Mouse (Mus musculus) heart, embryonic 12.5 days (tissue): ENCODE measurements around the gene Muc3. TPM values are rescaled to one million over a fixed set of nuclear protein-coding genes. Genes with fewer than 3 reads are reported as not detected.

Source experiments
- ATAC-seq: fragments of 200-750 bp; cut with Nextera tagmentation; 2 replicates; pipeline ENCODE4 v1.8.0; 2017; ENCODE audit warnings: moderate TSS enrichment, moderate library complexity; ENCODE audit not compliant: insufficient number of reproducible peaks, low FRiP score
- H3K27ac ChIP-seq: fragments of 300-500 bp; sonication (generic); 2 replicates; pipeline ENCODE4 v1.5.1; 2016; ENCODE audit warnings: mild to moderate bottlenecking, moderate library complexity; ENCODE audit not compliant: poor library complexity, severe bottlenecking
- H3K27me3 ChIP-seq: fragments of 300-500 bp; sonication (generic); replicated peaks from 2 replicates; pipeline ENCODE4 v1.6.1; 2016; ENCODE audit warnings: mild to moderate bottlenecking, moderate library complexity
- H3K36me3 ChIP-seq: fragments of 300-500 bp; sonication (generic); 2 replicates; pipeline ENCODE4 v1.6.1; 2016; ENCODE audit warnings: mild to moderate bottlenecking, moderate library complexity
- H3K4me1 ChIP-seq: fragments of 300-500 bp; sonication (generic); replicated peaks from 2 replicates; pipeline ENCODE4 v1.6.1; 2016; ENCODE audit warnings: mild to moderate bottlenecking
- H3K4me2 ChIP-seq: fragments of 300-500 bp; sonication (generic); 2 replicates; pipeline ENCODE4 v1.6.1; 2016; ENCODE audit warnings: mild to moderate bottlenecking, moderate library complexity
- H3K4me3 ChIP-seq: fragments of 300-500 bp; sonication (generic); 2 replicates; pipeline ENCODE4 v1.5.1; 2016; ENCODE audit warnings: mild to moderate bottlenecking
- H3K9ac ChIP-seq: fragments of 300-500 bp; sonication (generic); 2 replicates; pipeline ENCODE4 v1.6.1; 2016; ENCODE audit warnings: mild to moderate bottlenecking, moderate library complexity
- H3K9me3 ChIP-seq: fragments of 300-500 bp; sonication (generic); replicated peaks from 2 replicates; pipeline ENCODE4 v1.6.1; 2016; ENCODE audit warnings: mild to moderate bottlenecking, moderate library complexity
- WGBS: fragments of 180-500 bp; shearing (Covaris S2); methylation state at CpG from one replicate; pipeline ENCODE4 v1.1.7; 2016; 5-methylcytosine and 5-hydroxymethylcytosine counted together
- polyA plus RNA-seq: library from polyadenylated mRNA; unstranded; fragments of >200 nt; fragmentation: Nextera tagmentation; extraction: Ambion mirVana; gene quantifications from 2 replicates; pipeline ENCODE4 v1.2.1, GENCODE M21; 2016

The Muc3 gene
- polyA plus RNA-seq, 1 experiment from 2014 or later: not detected

GRCm38 (mm10) chr5:137095135-137095534 is 54.0 kb downstream of the Muc3 start:
- no peak overlapping the region for H3K4me2 ChIP-seq
- 84% methylated on average over 10 of the region's 10 CpGs for WGBS
- no peaks in the 10 kb centered on the region for H3K36me3 ChIP-seq
- H3K27me3 ChIP-seq: no peaks in the 10 kb centered on the region
- no peak for ATAC-seq
- H3K9ac ChIP-seq: no peak overlapping the region
- peaks cover 4% of the 10 kb centered on the region for H3K4me1 ChIP-seq
- H3K9me3 ChIP-seq: no peaks in the 10 kb centered on the region
- H3K4me3 ChIP-seq: no peak overlapping the region
- H3K27ac ChIP-seq: no peak overlapping the region

- H3K9ac ChIP-seq: no peak overlapping the region
- H3K27me3 ChIP-seq: no peaks in the 10 kb centered on the region
- no peaks in the 10 kb centered on the region for H3K36me3 ChIP-seq
- no peak overlapping the region for H3K4me2 ChIP-seq
- H3K4me3 ChIP-seq: no peak overlapping the region
- H3K4me1 ChIP-seq: peaks cover 4% of the 10 kb centered on the region
- H3K27ac ChIP-seq: no peak overlapping the region
- whole genome bisulfite sequencing: 59% methylated on average over 9 of the region's 9 CpGs
- ATAC-seq: no peak
- no peaks in the 10 kb centered on the region for H3K9me3 ChIP-seq
These were observed 55.4 kb downstream of the Muc3 start for GRCm38 (mm10) chr5:137093720-137094119.

- Histone ChIP-seq H3K9ac (no peak overlapping the region), H3K4me2 (no peak overlapping the region), H3K4me3 (no peak overlapping the region), H3K36me3 (no peaks in the 10 kb centered on the region), H3K27me3 (no peaks in the 10 kb centered on the region), H3K27ac (no peak overlapping the region), H3K4me1 (peaks cover 4% of the 10 kb centered on the region), H3K9me3 (no peaks in the 10 kb centered on the region)
- ATAC-seq: no peak
- 62% methylated on average over 6 of the region's 6 CpGs for WGBS
These were observed 57.6 kb downstream of the Muc3 start for GRCm38 (mm10) chr5:137091560-137091959.

- Histone ChIP-seq H3K9me3 (no peaks in the 10 kb centered on the region), H3K4me2 (no peak overlapping the region), H3K4me3 (no peak overlapping the region), H3K27ac (no peak overlapping the region), H3K36me3 (no peaks in the 10 kb centered on the region), H3K4me1 (peaks cover 4% of the 10 kb centered on the region), H3K9ac (no peak overlapping the region), H3K27me3 (no peaks in the 10 kb centered on the region)
- WGBS: 62% methylated on average over 10 of the region's 10 CpGs
- no peak for ATAC-seq
These were observed 58.3 kb downstream of the Muc3 start for GRCm38 (mm10) chr5:137090870-137091269.

GRCm38 (mm10) chr5:137087410-137087809 is 61.7 kb downstream of the Muc3 start:
- ATAC-seq: no peak
- H3K36me3 ChIP-seq: no peaks in the 10 kb centered on the region
- H3K9ac ChIP-seq: no peak overlapping the region
- H3K9me3 ChIP-seq: no peaks in the 10 kb centered on the region
- 0 out of 2 replicates have a peak overlapping the region, but pooled peaks have one; percentile 44 for H3K27ac ChIP-seq
- H3K4me1 ChIP-seq: no peaks in the 10 kb centered on the region; the same call in 1 of the 2 replicates
- no peak overlapping the region for H3K4me2 ChIP-seq
- 70% methylated on average over 8 of the region's 8 CpGs for WGBS
- H3K27me3 ChIP-seq: no peaks in the 10 kb centered on the region
- H3K4me3 ChIP-seq: no peak overlapping the region

- no peak overlapping the region for H3K4me2 ChIP-seq
- no peaks in the 10 kb centered on the region for H3K9me3 ChIP-seq
- H3K9ac ChIP-seq: no peak overlapping the region
- H3K4me3 ChIP-seq: no peak overlapping the region
- no peaks in the 10 kb centered on the region for H3K36me3 ChIP-seq
- WGBS: 78% methylated on average over 3 of the region's 3 CpGs
- H3K27ac ChIP-seq: no peak overlapping the region
- no peak for ATAC-seq
- H3K4me1 ChIP-seq: no peaks in the 10 kb centered on the region; the same call in 1 of the 2 replicates
- H3K27me3 ChIP-seq: no peaks in the 10 kb centered on the region
These were observed 63.4 kb downstream of the Muc3 start for GRCm38 (mm10) chr5:137085731-137086130.

- H3K4me2 ChIP-seq: no peak overlapping the region
- H3K36me3 ChIP-seq: no peaks in the 10 kb centered on the region
- no peak overlapping the region for H3K4me3 ChIP-seq
- H3K9me3 ChIP-seq: no peaks in the 10 kb centered on the region
- H3K27me3 ChIP-seq: no peaks in the 10 kb centered on the region
- no peak overlapping the region for H3K27ac ChIP-seq
- WGBS: 65% methylated on average over 6 of the region's 6 CpGs
- H3K9ac ChIP-seq: no peak overlapping the region
- H3K4me1 ChIP-seq: peaks cover 2% of the 10 kb centered on the region; the same call in 1 of the 2 replicates
- ATAC-seq: no peak
These were observed 64.1 kb downstream of the Muc3 start for GRCm38 (mm10) chr5:137085021-137085420.

Other genes starting within 250 kb of the Muc3 start
- 36.9 and 40.9 TPM in 2 replicates for gene Ift22, start 241.2 kb downstream of the Muc3 start, polyA plus RNA-seq
- 245 and 251 TPM in 2 replicates for gene Fis1, start 196.0 kb downstream of the Muc3 start, polyA plus RNA-seq
- 1.9 and 2.1 TPM in 2 replicates for gene Cldn15, start 182.7 kb downstream of the Muc3 start, polyA plus RNA-seq
- gene Plod3, start 162.3 kb downstream of the Muc3 start, polyA plus RNA-seq: 42.7 and 48.6 TPM in 2 replicates
- gene Znhit1, start 161.3 kb downstream of the Muc3 start, polyA plus RNA-seq: 74.4 and 78.1 TPM in 2 replicates
- gene Vgf, start 122.9 kb downstream of the Muc3 start, polyA plus RNA-seq: 0.12 TPM in 1 of 2 replicates, not detected in the other
- gene Ap1s1, start 103.2 kb downstream of the Muc3 start, polyA plus RNA-seq: 143 and 145 TPM in 2 replicates
- gene Serpine1, start 77.1 kb downstream of the Muc3 start, polyA plus RNA-seq: 0.69 and 0.70 TPM in 2 replicates
- 7.0 and 7.8 TPM in 2 replicates for gene Trim56, start 33.1 kb downstream of the Muc3 start, polyA plus RNA-seq
- gene Muc3a, start 63.1 kb upstream of the Muc3 start, polyA plus RNA-seq: 0.09 TPM in 1 of 2 replicates, not detected in the other
- 23.5 and 28.3 TPM in 2 replicates for gene Ache, start 138.2 kb upstream of the Muc3 start, polyA plus RNA-seq
- 10.1 and 10.6 TPM in 2 replicates for gene Ufsp1, start 145.3 kb upstream of the Muc3 start, polyA plus RNA-seq
- 106 and 107 TPM in 2 replicates for gene Srrt, start 158.4 kb upstream of the Muc3 start, polyA plus RNA-seq
- gene Trip6, start 165.1 kb upstream of the Muc3 start, polyA plus RNA-seq: 46.3 and 47.0 TPM in 2 replicates
- gene Slc12a9, start 184.3 kb upstream of the Muc3 start, polyA plus RNA-seq: 9.4 and 10.2 TPM in 2 replicates
- gene Ephb4, start 200.8 kb upstream of the Muc3 start, polyA plus RNA-seq: 53.1 and 55.6 TPM in 2 replicates